Mouse (Mus musculus) embryonic facial prominence, embryonic 15.5 days (tissue): ENCODE measurements around the gene Nol9. TPM values are rescaled to one million over a fixed set of nuclear protein-coding genes. Genes with fewer than 3 reads are reported as not detected.

ENCODE experiments used
- ATAC-seq: fragments of 200-750 bp; cut with Nextera tagmentation; 2 replicates; pipeline ENCODE4 v1.8.0; 2017; ENCODE audit warnings: low read depth, moderate TSS enrichment; ENCODE audit not compliant: insufficient number of reproducible peaks, low FRiP score, low TSS enrichment
- H3K27ac ChIP-seq: fragments of 300-500 bp; sonication (generic); replicated peaks from 2 replicates; pipeline ENCODE4 v1.5.1; 2015; ENCODE audit warnings: mild to moderate bottlenecking, inconsistent platforms
- H3K27me3 ChIP-seq: fragments of 300-500 bp; sonication (generic); 2 replicates; pipeline ENCODE4 v1.6.1; 2015; ENCODE audit warnings: inconsistent platforms
- H3K36me3 ChIP-seq: fragments of 300-500 bp; sonication (generic); 2 replicates; pipeline ENCODE4 v1.6.1; 2015; ENCODE audit warnings: mild to moderate bottlenecking, inconsistent platforms
- H3K4me1 ChIP-seq: fragments of 300-500 bp; sonication (generic); 2 replicates; pipeline ENCODE4 v1.6.1; 2015; ENCODE audit warnings: inconsistent platforms
- H3K4me2 ChIP-seq: fragments of 300-500 bp; sonication (generic); replicated peaks from 2 replicates; pipeline ENCODE4 v1.6.1; 2015; ENCODE audit warnings: mild to moderate bottlenecking, inconsistent platforms
- H3K4me3 ChIP-seq: fragments of 300-500 bp; sonication (generic); replicated peaks from 2 replicates; pipeline ENCODE4 v1.5.1; 2015; ENCODE audit warnings: mild to moderate bottlenecking, inconsistent platforms
- H3K9ac ChIP-seq: fragments of 300-500 bp; sonication (generic); 2 replicates; pipeline ENCODE4 v1.6.1; 2015; ENCODE audit warnings: inconsistent platforms
- H3K9me3 ChIP-seq: fragments of 300-500 bp; sonication (generic); replicated peaks from 2 replicates; pipeline ENCODE4 v1.6.1; 2016; ENCODE audit warnings: inconsistent platforms
- WGBS: fragments of 180-500 bp; shearing (Covaris S2); methylation state at CpG from one replicate; pipeline ENCODE4 v1.1.7; 2015; 5-methylcytosine and 5-hydroxymethylcytosine counted together
- polyA plus RNA-seq: library from polyadenylated mRNA; unstranded; fragments of >200 nt; fragmentation: Nextera tagmentation; extraction: Ambion mirVana; gene quantifications from 2 replicates; pipeline ENCODE4 v1.2.1, GENCODE M21; 2015

The Nol9 gene
- polyA plus RNA-seq, 1 experiment from 2014 or later: 32.4 TPM

- Histone ChIP-seq H3K27me3 (no peaks in the 10 kb centered on the region), H3K36me3 (peaks cover 11% of the 10 kb centered on the region; the same call in 1 of the 2 replicates), H3K9ac (no peak overlapping the region), H3K27ac (no peak overlapping the region), H3K4me1 (peaks cover 16% of the 10 kb centered on the region), H3K9me3 (no peaks in the 10 kb centered on the region), H3K4me3 (no peak overlapping the region), H3K4me2 (no peak overlapping the region)
- ATAC-seq: no peak
These were observed 28.2 kb downstream of the Nol9 start for GRCm38 (mm10) chr4:152067280-152067679.

GRCm38 (mm10) chr4:152068166-152068724, 29.1 kb downstream of the Nol9 start:
- WGBS: 77% methylated on average over 6 of the region's 6 CpGs
- no peak overlapping the region for H3K9ac ChIP-seq

GRCm38 (mm10) chr4:152069245-152069644, 30.1 kb downstream of the Nol9 start:
- peaks cover 33% of the 10 kb centered on the region for H3K4me1 ChIP-seq
- no peaks in the 10 kb centered on the region for H3K9me3 ChIP-seq
- H3K36me3 ChIP-seq: peaks cover 2% of the 10 kb centered on the region; the same call in 1 of the 2 replicates
- 83% methylated on average over 3 of the region's 3 CpGs for WGBS
- no peak for ATAC-seq
- H3K4me3 ChIP-seq: no peak overlapping the region
- no peaks in the 10 kb centered on the region for H3K27me3 ChIP-seq
- H3K9ac ChIP-seq: no peak overlapping the region
- H3K4me2 ChIP-seq: no peak overlapping the region
- no peak overlapping the region for H3K27ac ChIP-seq

More at GRCm38 (mm10) chr4:152068166-152068724, 29.1 kb downstream of the Nol9 start:
- no peak for ATAC-seq
- H3K9me3 ChIP-seq: no peaks in the 10 kb centered on the region
- no peak overlapping the region for H3K27ac ChIP-seq
- H3K36me3 ChIP-seq: peaks cover 3% of the 10 kb centered on the region; the same call in 1 of the 2 replicates
- H3K4me2 ChIP-seq: no peak overlapping the region
- peaks cover 23% of the 10 kb centered on the region for H3K4me1 ChIP-seq
- H3K27me3 ChIP-seq: no peaks in the 10 kb centered on the region
- H3K4me3 ChIP-seq: no peak overlapping the region

- Histone ChIP-seq H3K27ac (no peak overlapping the region), H3K36me3 (no peaks in the 10 kb centered on the region), H3K9ac (no peak overlapping the region), H3K4me3 (no peak overlapping the region), H3K4me2 (no peak overlapping the region), H3K27me3 (no peaks in the 10 kb centered on the region), H3K9me3 (no peaks in the 10 kb centered on the region), H3K4me1 (peaks cover 33% of the 10 kb centered on the region)
- 66% methylated on average over 11 of the region's 11 CpGs for whole genome bisulfite sequencing
- ATAC-seq: peak; percentile 55
These were observed 31.6 kb downstream of the Nol9 start for GRCm38 (mm10) chr4:152070494-152071396.

- 63% methylated on average over 10 of the region's 10 CpGs for WGBS
These were observed 33.0 kb downstream of the Nol9 start, which contains the start of gene Plekhg5 for GRCm38 (mm10) chr4:152072121-152072601. Gene Plekhg5, plus strand, starts transcription at chr4:152072498.

GRCm38 (mm10) chr4:152072655-152073054, 33.5 kb downstream of the Nol9 start:
- ATAC-seq: no peak
- no peak overlapping the region for H3K4me2 ChIP-seq
- H3K27me3 ChIP-seq: no peaks in the 10 kb centered on the region
- H3K36me3 ChIP-seq: no peaks in the 10 kb centered on the region
- no peaks in the 10 kb centered on the region for H3K9me3 ChIP-seq
- H3K27ac ChIP-seq: 0 out of 2 replicates have a peak overlapping the region, but pooled peaks have one; percentile 34
- no peak overlapping the region for H3K9ac ChIP-seq
- 59% methylated on average over 10 of the region's 10 CpGs for WGBS
- H3K4me3 ChIP-seq: no peak overlapping the region
- peaks cover 33% of the 10 kb centered on the region for H3K4me1 ChIP-seq

More at GRCm38 (mm10) chr4:152072121-152072601, 33.0 kb downstream of the Nol9 start, which contains the start of gene Plekhg5:
- Histone ChIP-seq H3K27me3 (no peaks in the 10 kb centered on the region), H3K4me3 (no peak within 1 kb of the TSS), H3K4me2 (no peak within 1 kb of the TSS), H3K36me3 (no peaks in the 10 kb centered on the region), H3K27ac (0 out of 2 replicates have a peak within 1 kb of the TSS, but pooled peaks have one; percentile 34), H3K9me3 (no peaks in the 10 kb centered on the region), H3K4me1 (peaks cover 33% of the 10 kb centered on the region), H3K9ac (no peak within 1 kb of the TSS)
- ATAC-seq: no peak; the same call in 1 of the 2 replicates

- 64% methylated on average over 6 of the region's 6 CpGs for WGBS
- H3K27ac ChIP-seq: no peak overlapping the region
- H3K36me3 ChIP-seq: no peaks in the 10 kb centered on the region
- no peak for ATAC-seq
- H3K4me2 ChIP-seq: no peak overlapping the region
- no peaks in the 10 kb centered on the region for H3K27me3 ChIP-seq
- H3K9me3 ChIP-seq: no peaks in the 10 kb centered on the region
- no peak overlapping the region for H3K4me3 ChIP-seq
- no peak overlapping the region for H3K9ac ChIP-seq
- H3K4me1 ChIP-seq: peaks cover 33% of the 10 kb centered on the region
These were observed 34.6 kb downstream of the Nol9 start for GRCm38 (mm10) chr4:152073715-152074114.

GRCm38 (mm10) chr4:152074548-152074947, 35.4 kb downstream of the Nol9 start:
- Histone ChIP-seq H3K9me3 (no peaks in the 10 kb centered on the region), H3K4me1 (peaks cover 33% of the 10 kb centered on the region), H3K4me3 (no peak overlapping the region), H3K27ac (no peak overlapping the region), H3K27me3 (no peaks in the 10 kb centered on the region), H3K9ac (no peak overlapping the region), H3K36me3 (no peaks in the 10 kb centered on the region), H3K4me2 (no peak overlapping the region)
- no peak for ATAC-seq
- 88% methylated on average over 9 of the region's 9 CpGs for WGBS

GRCm38 (mm10) chr4:152077191-152077590, 38.1 kb downstream of the Nol9 start:
- Histone ChIP-seq H3K4me1 (peaks cover 21% of the 10 kb centered on the region), H3K9ac (no peak overlapping the region), H3K9me3 (no peaks in the 10 kb centered on the region), H3K36me3 (no peaks in the 10 kb centered on the region), H3K4me3 (no peak overlapping the region), H3K27ac (no peak overlapping the region), H3K27me3 (no peaks in the 10 kb centered on the region), H3K4me2 (no peak overlapping the region)
- ATAC-seq: no peak
- 81% methylated on average over 9 of the region's 9 CpGs for WGBS

- H3K9ac ChIP-seq: no peak overlapping the region
- no peaks in the 10 kb centered on the region for H3K9me3 ChIP-seq
- no peak overlapping the region for H3K27ac ChIP-seq
- ATAC-seq: no peak; the same call in 1 of the 2 replicates
- no peak overlapping the region for H3K4me2 ChIP-seq
- peaks cover 14% of the 10 kb centered on the region for H3K4me1 ChIP-seq
- no peak overlapping the region for H3K4me3 ChIP-seq
- no peaks in the 10 kb centered on the region for H3K36me3 ChIP-seq
- H3K27me3 ChIP-seq: no peaks in the 10 kb centered on the region
- 80% methylated on average over 10 of the region's 10 CpGs for WGBS
These were observed 39.0 kb downstream of the Nol9 start for GRCm38 (mm10) chr4:152078105-152078530.

GRCm38 (mm10) chr4:152079261-152079660, 40.1 kb downstream of the Nol9 start:
- Histone ChIP-seq H3K9me3 (no peaks in the 10 kb centered on the region), H3K9ac (no peak overlapping the region), H3K27me3 (no peaks in the 10 kb centered on the region), H3K36me3 (no peaks in the 10 kb centered on the region), H3K4me2 (no peak overlapping the region), H3K4me3 (no peak overlapping the region), H3K27ac (no peak overlapping the region), H3K4me1 (peaks cover 9% of the 10 kb centered on the region)
- ATAC-seq: no peak
- 84% methylated on average over 3 of the region's 3 CpGs for WGBS
